Mouse (Mus musculus) layer of hippocampus, postnatal 25 days (tissue): ENCODE results near the gene G6pc2. TPM values are rescaled to one million over a fixed set of nuclear protein-coding genes. Genes with fewer than 3 reads are reported as not detected.

ENCODE experiments used
- DNase-seq, 2 experiments: peaks; one replicate each; pipeline ENCODE4 v3.0.0; 2022; ENCODE audit warnings: mixed read lengths in 2 of 2, low spot score in 1 of 2; ENCODE audit errors: extremely low spot score in 1 of 2
- total RNA-seq, 2 experiments: library from RNA; stranded (reverse); gene quantifications; 2 replicates each; pipeline ENCODE4 v1.2.3; 2021

G6pc2 gene
- total RNA-seq = not detected

DNA sequence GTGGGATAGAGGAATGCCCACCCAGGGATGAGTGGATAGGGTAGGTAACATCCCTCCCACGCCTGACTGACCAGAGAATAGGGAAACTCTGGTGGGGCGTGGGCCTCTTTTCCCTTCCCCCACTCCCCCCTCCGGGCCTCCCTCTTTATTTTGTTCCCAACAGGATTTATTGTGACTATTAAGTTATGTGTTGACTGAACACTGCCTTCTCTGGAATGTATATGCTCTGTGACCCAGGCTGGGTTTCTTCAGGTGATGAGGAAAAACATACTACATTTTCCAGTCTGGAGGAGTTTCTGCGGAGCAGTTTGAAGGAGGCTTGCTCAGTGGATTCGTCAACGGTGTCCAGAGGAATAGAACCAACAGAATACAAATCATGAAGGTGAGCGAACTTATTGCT lies at the start of gene G6pc2:
G6pc2 (plus strand) TSS at position 301 of the 400 bp plus-strand sequence.
- DNase-seq = no peak

DNA sequence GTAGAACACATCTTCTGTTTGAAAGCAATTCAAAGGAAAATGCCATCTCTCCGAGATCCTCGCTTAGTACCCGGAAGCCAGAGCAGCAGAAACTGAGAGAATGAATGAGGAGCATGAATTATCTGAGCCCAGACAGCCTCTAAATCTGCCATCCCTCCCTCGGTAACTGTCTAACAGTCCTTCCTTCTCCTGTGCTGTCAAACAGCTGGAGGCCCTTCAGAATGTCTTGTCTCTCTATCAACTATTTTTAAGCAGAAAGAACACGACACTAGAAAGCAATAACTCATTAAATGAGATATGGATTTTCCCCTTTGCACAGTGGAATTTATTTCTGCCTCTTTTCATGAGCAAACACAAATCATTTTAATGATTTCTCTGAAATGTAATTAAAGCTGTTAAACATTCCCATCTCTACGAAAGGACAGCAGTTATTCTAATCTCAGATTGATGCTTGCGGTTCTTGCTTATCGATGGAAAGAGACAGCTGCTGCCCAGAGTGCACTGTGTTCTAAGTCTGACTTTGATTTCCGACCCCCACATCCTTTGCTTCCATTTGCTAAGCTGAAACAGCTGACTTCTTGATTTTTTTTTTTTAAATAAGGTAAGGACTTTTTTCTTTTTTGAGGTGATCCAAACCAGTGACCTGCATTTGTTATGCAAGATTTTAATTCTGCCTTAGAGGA lies 40.3 kb upstream of the G6pc2 start:
- DNase-seq = no peak

DNA sequence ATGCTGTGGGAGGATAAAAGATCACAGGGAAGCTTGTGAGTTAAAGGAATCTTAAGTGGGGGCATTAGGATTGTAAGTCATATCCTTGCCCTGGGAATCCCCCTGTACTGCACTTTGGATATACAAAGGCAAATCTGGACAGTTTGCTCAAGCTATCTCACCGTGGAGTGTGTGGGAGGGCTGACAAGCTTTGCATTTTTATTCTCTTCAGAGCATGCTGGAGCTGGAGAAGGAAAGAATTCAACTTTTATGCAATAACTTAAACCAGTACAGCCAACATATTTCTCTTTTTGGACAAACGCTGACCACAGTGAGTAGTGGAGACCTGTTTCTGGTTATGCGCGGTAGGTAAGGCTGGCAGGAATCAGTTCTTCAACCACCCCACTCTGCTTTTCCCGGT lies 35.6 kb upstream of the G6pc2 start:
- DNase-seq = no peak

DNA sequence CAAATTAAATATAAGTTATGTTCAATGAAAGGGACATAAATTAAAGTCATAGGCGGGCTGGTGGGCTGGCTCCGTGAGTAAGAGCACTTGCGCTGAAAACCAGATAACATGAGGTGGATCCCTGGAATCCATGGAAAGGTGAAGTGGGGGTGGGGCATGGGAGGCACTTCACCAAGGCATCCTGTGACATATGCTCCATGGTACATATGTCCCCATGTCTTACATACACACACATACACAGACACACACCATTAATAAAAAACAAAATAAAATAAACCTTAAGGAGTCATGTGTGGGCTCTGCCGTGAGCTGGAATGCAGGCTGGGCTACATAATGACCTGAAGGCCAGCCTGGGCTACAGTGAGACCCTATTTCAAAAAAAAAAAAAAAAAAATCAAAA lies 31.2 kb upstream of the G6pc2 start:
- no peak for DNase-seq

DNA sequence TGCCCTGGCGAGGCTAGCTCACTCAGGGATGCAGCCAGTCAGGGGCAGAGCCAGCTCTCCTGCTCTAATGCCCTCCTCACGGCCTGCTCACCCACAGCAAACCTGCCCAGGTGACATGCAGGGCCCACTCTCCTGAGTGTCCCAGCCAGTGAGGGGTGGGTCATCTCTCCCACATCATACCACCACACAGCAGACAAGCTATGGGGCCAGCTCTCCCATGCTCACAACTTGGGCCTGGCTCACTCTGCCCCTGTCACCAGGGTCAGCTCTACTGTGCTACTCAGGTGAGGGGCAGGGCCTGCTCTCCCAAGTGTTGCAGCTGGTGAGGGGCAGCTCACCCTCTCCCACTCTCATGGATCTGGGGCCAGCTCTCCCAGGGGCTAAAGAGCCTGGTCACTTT lies 22.9 kb upstream of the G6pc2 start:
- no peak for DNase-seq

DNA sequence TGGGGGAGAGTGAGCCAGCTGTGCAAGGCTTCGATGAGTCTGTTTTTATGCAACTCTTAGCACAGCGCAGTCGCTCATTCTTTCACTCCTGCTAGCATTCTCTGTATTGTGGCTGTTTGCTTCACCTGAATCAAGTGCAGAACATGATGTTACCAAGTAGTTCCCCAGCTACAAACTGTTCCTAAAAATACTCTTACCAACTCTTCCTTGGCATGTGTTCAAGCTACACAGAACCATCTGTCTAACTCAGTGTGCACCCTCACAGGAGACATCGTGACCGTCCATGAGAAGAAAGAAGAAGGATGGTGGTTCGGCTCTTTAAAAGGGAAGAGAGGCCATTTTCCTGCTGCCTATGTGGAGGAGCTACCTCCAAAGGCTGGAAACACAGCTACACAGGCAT lies 22.1 kb upstream of the G6pc2 start:
- DNase-seq = no peak

DNA sequence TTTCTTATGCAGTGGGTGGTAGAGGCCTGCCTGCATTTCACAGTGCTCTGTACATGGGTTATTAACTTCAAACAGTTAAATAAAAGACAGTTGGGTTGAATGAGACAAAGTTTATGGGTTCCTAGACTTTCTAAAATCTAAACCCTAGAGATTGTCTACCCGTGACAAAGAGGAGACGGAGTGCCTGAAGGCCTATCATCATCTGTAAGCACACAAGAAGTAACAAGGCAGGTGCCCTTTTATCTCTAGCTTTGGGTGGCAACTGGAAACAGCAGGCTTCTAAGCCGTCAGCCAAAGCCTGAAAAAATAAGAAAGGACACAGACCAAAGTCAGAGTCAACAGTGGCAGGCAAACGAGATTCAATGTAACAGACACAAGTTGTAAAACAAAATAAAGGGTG lies 21.7 kb upstream of the G6pc2 start:
- no peak for DNase-seq

DNA sequence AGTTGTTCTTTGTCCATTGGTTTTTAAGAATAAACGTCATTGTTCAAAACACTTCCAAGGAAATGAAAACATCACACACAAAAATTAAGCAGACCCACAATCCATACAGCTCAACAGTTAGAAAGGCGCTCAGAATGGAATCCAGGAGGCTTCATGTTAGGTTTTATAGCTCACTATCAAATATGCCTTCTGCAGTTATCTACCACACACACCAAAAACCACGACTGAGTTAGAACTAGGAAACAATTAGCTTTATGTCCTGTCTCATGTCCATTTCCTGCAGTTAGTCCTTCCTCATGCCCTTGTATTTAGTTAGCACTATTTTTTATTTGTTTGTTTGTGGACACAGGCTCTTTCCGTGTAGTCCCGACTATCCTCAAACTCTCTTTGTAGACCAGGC lies 19.8 kb upstream of the G6pc2 start:
- DNase-seq = no peak

DNA sequence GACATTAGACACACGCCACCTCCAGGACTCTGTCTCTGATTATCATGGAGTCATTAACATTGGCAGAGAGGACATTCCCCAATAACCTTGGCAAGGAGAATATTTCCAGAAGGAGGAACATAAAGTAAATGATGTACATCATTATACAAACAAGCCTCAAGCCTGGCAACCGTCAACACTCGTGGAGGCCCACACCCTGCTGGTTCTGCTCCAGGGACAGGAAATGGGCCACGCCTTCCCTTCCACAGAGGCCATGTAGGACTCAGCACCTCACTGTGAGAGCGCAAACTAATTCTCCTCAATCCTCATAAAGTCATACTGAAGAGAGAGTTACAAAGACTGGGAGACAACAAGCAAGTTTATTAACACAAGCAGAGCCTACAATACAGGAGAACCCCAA lies 17.3 kb upstream of the G6pc2 start:
- DNase-seq = no peak

DNA sequence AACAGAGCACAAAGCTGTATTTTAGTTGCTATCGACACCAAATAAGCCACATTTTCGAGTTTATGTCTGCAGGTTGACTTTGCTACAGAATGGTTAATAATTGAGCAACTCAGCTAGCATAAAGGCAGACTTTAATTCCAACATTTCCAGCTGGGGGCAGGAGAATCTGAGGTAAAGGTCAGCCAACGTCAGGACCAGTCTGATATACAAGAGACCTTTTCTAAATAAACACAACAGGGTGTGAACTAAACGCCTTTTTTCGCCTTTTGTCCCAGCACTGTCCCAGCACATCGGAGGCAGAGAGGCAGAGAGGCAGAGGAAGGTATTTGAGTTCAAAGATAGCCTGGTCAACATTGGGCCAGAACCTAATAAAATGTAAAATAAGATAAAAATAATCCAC lies 5.7 kb upstream of the G6pc2 start:
- no peak for DNase-seq

DNA sequence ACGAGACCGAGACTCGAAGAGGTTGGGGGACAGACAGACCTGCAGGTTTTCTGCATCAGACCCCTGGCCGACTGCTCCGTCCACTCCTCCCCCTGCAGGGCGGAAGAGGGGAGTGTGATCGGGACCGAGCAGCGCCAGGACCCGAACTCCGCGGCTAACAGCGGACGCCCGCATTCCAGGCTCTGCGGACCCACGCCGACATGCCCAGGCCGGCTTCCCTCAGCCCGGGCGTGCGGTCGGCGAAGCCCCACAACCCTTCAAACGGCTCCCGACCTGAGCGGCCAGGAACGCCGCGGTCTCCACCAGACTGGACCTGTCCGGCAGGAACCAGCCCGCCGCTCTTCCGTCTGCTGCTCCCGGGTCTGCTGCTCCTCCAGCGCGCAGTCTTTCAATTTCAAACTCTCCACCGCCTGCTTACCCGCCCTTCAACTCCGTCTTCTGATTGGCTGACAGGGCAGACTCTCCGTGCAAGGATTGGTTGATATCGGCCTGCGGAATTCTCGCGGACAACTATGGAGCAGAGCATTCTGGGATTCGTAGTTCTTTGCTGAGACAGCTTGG lies 5.0 kb upstream of the G6pc2 start, which contains the start of gene Spc25:
Spc25 (minus strand) TSS at position 404 of the 561 bp plus-strand sequence.
- peak; percentile 47 to 65 for DNase-seq

DNA sequence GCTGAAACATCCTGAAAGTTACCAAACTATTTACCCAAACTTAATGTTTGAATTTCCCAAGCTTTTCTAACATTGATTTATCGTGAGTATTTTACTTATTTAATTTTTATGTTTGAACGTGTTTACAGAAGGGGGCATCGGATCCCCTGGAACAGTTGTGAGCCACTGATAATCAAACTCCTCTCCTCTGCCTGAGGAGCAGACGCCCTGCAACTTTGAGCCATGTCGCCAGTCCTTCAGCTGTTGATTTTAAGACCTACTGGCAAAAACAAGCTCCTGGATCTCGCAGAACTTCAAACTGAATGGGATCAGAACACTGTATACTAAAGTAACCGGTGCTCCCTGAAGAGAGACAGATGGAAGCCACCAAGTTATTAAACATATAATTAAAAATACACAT lies 4.3 kb upstream of the G6pc2 start:
- no peak for DNase-seq

DNA sequence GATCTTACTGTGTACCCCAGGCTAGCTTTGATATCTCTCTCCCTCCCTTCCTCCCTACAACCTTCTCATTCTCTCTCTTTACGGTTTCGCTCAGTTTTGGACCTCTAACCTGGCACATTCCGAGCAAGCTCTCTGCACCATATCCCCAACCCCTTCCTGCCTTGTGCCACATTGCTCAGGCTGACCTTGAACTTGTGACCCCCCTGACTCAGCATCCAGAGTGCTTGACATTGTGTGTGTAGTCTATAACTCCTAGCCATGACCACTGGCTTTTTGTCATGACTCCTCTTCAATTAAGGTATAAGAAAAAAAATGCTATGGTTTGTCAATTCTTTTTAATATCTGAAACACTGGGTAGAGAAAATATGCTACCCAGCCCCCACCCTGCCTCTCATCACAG lies 1.2 kb upstream of the G6pc2 start:
- DNase-seq = no peak

DNA sequence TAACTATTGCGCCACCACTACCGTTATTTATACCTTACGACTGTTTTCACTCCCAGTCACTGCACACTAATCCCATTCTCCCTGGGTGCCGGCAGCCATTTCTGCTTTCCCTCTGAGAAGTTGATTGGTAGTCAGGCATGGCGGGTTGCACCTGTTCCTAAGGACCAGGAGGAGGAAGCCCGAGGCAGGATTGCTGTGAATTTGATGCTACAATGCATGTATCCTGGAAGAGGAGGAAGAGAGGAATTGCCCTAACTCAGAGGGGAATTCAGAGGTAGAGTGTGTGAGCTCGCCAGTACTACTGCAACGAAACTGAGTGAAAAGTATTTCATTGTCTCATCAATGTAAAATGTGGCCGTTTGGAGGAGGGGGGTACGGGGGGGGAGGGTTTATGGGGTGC lies 1.8 kb downstream of the G6pc2 start:
- no peak for DNase-seq

DNA sequence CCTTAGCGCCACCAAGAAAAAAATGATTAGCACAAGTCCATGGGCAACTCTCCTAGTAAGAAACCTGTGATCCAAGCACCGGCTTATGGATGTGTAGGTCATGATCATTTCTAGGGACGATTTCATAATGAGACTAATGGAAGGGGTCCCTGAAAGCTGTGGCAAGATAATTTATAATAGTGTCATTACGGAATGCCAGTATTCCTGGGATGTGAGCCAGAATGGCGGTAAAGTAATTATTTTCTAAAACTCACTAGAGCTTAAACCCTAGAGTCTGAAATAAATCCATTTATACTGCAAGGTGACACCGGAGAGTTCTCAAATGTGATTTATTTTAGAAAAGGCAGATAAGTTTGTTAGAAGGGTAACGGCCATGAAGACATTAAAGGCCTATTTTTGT lies 4.4 kb downstream of the G6pc2 start:
- DNase-seq = no peak

DNA sequence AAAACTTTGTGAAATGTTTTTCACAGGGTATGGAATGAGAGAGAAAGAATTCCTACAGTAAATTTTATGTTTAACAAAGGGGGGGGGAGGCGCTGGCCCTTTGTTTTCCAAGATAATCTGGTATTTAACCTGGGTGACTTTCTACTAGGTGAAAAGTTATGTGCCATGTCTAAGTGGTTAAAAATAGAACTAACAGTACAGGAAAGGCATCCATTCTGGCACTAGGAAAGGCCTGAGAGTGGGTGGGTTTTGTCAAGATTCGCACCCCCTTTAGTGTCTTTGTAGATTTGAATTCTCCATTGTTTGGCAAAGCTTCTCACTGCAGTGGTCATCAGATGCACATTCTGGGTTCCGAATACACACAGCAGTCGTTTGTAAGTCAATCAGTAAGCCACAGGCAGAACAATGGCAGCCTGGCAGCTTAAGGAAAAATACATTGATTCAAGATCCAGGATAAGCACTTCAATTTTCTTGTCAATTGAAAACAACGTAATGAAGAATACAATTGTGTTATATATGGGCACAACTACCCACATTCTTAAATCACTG lies 11.1 kb downstream of the G6pc2 start:
- no peak for DNase-seq

DNA sequence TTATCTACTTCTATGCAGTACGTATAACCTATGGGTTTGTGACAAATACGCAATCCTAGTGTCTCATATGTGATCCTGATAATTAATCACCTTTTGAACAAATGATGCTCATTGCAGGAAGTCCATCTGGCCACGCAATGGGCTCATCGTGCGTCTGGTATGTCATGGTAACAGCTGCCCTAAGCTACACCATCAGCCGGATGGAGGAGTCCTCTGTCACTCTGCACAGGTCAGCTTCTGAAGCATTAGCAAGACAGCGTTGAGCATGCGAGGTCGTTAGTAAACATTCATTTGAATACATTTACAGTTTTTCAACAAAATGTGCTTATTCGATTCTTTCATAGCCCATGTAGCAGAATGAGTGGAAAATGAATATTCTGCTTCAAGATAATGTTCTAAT lies 11.9 kb downstream of the G6pc2 start:
- no peak for DNase-seq

DNA sequence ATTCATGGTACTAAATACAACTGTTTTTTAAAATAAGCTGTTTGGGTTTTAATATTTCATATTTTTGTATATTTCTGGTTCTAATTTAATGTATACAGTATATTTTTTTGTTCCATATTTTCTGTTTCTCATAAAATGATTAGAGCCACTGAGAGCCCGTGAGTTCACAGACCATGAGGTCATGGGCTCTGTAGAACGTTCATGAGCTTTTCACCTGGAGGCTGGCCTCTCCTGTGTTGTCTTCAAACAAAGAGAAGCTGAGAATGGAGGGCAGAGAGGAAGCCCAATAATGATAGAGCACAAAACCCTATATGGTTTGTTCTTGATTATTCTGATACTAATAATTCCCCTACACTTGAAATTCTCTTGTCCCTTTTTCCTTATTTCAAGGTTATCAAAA lies 13.9 kb downstream of the G6pc2 start:
- no peak for DNase-seq

DNA sequence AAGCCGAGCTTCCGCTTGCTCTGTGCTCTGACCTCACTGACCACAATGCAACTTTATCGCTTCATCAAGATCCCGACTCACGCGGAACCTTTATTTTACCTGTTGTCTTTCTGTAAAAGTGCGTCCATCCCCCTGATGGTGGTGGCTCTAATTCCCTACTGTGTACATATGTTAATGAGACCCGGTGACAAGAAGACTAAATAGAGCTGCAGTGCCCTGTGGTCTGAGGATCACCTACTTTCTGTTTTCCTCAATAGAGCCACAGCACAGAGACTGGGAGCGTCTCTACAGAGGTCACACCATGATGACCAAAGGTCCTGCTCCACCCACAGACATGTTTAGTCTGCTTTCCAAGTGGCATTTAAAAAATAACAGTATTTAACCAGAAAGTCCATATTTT lies 16.0 kb downstream of the G6pc2 start:
- no peak for DNase-seq

DNA sequence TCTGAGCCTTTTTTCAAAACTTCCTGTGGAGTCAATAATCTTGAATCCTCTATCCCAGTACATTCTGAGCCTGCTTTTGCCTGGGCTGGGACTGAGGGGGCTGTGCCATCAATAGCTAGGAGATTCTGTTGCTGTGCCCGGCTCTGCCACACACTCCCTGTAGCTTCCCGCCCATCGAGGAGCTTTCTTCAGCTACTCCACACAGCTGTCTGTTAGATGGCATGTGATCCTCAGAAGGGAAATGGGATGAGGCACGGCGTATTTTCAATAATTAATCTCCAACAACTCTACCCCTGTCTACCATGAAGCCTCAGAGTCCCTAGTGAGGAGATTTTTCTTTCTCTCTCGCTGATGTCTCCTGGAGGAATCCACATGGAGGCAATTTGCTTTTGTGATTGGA lies 17.8 kb downstream of the G6pc2 start:
- no peak for DNase-seq

DNA sequence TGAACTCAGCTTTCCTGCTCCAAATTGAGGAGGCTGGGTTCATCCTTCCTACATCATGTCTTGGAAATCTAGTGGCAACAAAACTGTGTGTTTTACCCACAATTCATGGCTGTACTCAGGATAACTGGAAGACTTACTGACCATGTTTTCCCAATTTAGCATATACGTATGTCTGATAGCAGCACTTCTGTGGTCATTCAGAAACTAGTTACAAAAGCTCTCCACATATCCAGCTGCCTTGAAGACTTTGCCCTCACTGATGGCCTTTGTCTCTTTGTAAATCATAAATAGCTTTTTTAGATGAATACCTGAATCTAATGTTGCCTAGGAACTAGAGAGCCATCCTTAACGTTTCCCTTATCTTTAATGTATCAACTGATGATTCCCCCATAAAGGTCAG lies 19.3 kb downstream of the G6pc2 start:
- no peak for DNase-seq

DNA sequence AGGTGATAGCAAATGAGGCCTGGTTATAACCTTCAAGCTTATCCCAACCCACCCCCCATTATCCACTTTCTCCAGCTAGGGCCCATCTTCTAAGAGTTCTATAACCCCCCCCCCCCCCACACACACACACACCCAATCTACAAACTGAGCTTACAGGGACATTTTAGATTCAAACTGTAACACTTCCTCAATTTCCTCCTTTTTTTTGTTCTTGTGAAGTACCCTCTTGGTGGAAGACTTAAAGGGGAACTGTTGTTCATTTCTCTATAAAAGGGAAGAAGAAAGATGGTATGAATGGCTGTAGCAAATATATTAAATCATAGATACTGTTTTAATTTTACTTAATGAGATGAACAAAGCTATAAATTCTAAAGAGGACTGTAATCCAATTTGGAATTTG lies 21.2 kb downstream of the G6pc2 start:
- no peak for DNase-seq
